Mouse (Mus musculus): ENCODE measurements around the gene Tmem38a.

Tmem38a gene

GRCm38 (mm10) chr8:72571611-72572473, at the start of gene Tmem38a:
Gene Tmem38a (plus strand): TSS chr8:72572055.
- DNase-seq (ENCODE audit: low spot score), result peak; percentile 76

DNA sequence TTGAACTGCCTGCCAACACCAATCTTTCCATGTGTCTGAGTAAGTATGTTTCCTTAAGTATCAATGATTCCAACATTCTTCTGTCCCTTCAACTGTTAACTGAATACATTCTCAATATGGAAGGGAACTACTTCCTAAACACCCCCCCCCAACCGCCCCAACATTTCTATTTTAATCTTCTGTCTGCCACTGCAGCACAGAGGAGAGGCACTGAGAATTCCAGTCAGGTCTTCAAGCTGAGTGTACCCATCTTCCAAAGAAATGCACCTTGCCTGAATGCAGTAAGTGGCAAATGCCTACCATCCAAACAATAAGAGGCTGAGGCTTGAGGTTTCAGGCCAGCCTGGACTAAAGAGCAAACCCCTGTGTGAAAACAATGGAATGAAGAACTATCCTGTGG, 39.8 kb upstream of the Tmem38a start:
- DNase-seq (ENCODE audit: low spot score), result no peak

DNA sequence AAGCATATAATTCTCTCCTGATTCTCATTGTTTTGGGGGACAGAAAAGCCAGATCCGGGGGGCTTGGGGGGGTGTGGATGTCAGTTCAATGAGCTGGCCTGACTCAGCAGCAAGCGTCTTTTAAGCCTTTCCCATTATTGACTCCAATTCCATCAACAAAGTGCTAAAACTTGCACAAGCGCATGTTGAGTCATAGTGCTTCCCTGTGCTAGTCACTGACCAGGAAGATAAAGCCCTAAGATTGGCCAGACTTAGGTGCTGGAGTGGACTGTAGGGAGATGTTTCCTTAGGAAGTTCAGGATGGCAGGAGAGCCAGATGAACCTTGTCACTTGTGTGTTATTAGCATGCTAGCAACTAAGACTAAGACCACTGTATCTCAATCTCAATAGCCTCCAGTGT, 37.0 kb upstream of the Tmem38a start:
- no peak for DNase-seq (ENCODE audit: low spot score)

- no peak for DNase-seq (ENCODE audit: low spot score)
Observed at GRCm38 (mm10) chr8:72539234-72539633, 32.6 kb upstream of the Tmem38a start.

- no peak for DNase-seq (ENCODE audit: low spot score)
Observed at GRCm38 (mm10) chr8:72547122-72547801, 24.6 kb upstream of the Tmem38a start.

- peak; percentile 99 for DNase-seq (ENCODE audit: low spot score)
Observed at GRCm38 (mm10) chr8:72547802-72548643, 23.8 kb upstream of the Tmem38a start, which contains the start of gene Med26. Gene Med26 (minus strand): TSS chr8:72548270.

DNA sequence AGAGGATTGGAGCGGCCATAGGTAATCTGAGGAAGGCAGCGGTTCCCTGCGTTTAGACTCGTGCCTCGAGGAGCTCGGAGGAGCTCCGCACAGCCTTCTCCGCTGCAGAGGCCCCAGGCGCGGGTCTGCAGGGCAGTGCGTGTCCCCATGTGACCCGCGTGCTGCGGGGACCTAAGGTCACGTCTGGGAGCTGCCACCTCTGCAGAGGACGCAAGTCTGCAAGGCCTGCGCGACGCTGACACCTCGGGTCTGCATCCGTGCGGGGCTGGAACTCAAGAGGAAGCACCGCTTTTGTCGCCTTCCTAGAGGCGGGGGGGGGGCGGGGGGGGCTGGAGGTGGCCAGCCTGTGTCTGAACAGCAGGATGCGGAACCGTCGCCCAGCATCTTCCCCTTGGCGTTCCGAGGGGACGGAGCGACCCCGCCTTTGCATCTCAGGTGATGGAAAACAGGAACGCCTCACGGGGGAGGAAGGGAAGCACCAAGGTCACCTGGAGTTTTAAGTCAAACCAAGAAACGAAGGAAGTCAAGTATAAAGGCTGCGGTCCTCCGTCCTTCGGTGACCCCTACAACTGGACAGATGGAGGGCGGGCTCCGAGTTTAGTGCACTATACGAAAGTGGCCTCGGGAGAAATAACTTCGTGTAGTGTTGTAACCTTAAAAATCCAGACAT, 23.1 kb upstream of the Tmem38a start:
- no peak for DNase-seq (ENCODE audit: low spot score)

DNA sequence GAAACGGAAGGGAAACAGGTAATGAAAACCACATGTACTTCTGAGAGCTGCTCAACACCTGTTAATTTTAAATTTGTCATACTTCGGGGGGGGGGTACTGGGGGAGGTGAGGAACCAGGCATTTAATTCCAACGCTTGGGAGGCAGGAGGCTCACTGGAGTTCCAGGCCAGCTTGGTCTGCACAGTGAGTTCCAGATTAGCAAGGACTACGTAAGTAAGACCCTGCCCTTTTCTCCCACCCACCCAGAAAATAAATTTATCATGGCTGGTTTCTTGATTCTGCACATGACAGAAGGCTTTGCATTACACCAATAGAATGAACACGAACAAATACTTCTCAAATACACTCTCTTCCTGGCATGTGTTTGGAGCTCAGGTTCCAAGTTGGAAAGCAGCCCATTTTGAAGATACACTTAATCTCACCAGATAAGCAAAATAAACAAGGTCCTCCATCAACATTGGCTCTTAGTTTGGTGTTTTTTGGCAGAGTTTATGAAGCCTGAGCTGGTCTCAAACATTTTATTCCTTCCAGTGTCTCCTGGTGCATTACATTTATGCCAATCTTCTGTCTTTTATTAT, 22.5 kb upstream of the Tmem38a start:
- peak; percentile 81 for DNase-seq (ENCODE audit: low spot score)

DNA sequence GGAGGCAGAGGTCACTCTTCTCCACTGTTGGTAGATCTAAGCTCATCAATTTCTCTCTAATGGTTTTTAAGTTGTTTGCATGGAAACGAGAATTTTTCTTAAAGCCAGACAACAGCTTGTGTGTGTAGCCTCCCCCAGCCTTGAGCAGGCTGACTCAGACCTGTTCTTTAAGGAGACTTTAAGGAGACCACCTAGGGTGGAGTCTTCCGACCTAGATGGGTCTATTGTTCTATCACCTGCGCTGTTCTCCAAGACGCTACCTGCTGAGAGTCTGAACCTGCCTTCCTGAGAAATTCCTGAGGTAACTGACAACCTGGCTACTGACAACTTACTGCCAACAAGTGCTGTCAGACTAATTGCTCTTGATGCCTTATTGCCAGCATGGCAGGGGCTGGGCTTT, 16.1 kb upstream of the Tmem38a start:
- DNase-seq (ENCODE audit: low spot score), result no peak

- DNase-seq (ENCODE audit: low spot score), result no peak
Observed at GRCm38 (mm10) chr8:72561111-72561689, 10.7 kb upstream of the Tmem38a start.

GRCm38 (mm10) chr8:72565970-72566369, 5.9 kb upstream of the Tmem38a start:
- DNase-seq (ENCODE audit: low spot score), result no peak

- DNase-seq (ENCODE audit: low spot score), result peak; percentile 99
Observed at GRCm38 (mm10) chr8:72570633-72571610, 933 bp upstream of the Tmem38a start, which contains the start of gene Smim7. Gene Smim7 (minus strand): TSS chr8:72571088.

GRCm38 (mm10) chr8:72572507-72572906, 652 bp downstream of the Tmem38a start:
- DNase-seq (ENCODE audit: low spot score), result no peak

GRCm38 (mm10) chr8:72573450-72573849, 1.6 kb downstream of the Tmem38a start:
- no peak for DNase-seq (ENCODE audit: low spot score)

- DNase-seq (ENCODE audit: low spot score), result no peak
Observed at GRCm38 (mm10) chr8:72575915-72576314, 4.1 kb downstream of the Tmem38a start.

DNA sequence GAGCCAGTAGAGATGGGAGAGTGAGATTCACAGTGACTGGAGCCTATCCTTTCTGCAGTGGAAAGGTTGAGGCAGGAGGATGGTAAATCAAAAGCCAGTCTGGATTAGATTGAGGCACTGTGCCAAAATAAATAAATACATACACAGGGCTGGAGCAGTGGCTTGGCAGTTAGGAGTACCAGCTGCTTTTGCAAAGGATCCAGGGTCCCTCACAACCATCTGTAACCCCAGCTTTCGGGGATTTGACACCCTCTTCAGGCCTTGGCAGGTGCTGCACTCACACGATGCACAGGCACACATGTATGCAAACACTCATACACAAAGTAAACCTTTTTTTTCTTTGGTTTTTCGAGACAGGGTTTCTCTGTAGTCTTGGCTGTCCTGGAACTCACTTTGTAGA, 5.4 kb downstream of the Tmem38a start:
- DNase-seq (ENCODE audit: low spot score), result no peak

DNA sequence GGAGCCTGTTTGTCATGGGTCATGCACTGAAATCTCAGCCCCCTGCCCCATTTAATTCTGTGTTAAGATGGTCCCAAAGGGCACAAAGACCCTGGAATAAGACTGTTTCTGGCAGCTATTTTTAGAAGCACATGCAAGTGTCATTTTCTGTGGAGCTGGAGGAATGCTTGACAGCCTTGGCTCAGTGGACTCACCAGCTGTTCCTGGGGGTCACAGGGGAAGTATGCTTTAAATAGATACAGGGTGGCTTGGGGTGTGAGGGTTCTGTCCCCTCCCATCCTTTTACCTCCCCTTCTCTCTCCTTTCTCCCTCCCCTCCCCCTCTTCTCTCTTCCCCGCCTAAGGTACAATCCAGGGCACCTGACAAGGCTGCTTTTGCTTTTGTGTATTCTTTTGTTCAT, 6.1 kb downstream of the Tmem38a start:
- no peak for DNase-seq (ENCODE audit: low spot score)

DNA sequence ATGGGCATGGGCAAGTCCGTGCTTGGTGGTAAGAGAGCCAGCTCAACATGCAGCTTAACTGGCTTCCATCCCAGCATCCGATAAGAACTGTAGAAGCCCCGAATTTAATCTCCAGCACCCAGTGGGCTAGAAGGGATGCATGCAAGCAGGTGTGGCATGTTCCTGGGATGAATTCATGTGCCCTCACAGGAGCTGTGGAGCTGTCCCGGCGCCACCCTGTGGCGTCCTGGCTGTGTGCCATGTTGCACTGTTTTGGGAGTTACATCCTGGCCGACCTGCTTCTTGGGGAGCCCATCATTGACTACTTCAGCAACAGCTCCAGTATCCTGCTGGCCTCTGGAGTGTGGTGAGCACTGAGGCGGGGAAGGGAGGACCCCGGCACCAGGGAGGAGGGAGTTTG, 7.5 kb downstream of the Tmem38a start:
- no peak for DNase-seq (ENCODE audit: low spot score)

GRCm38 (mm10) chr8:72583056-72583771, 11.4 kb downstream of the Tmem38a start:
- peak; percentile 54 for DNase-seq (ENCODE audit: low spot score)
